Mouse (Mus musculus) C2C12 (cell line): ENCODE measurements around the gene Zc3h6.

Experiments used
- CEBPB ChIP-seq: IDR thresholded peaks from one replicate; pipeline ENCODE4 v1.6.1; 2011; ENCODE audit warnings: low read depth, mild to moderate bottlenecking, control low read depth, moderate library complexity
- CTCF ChIP-seq: IDR thresholded peaks from one replicate; pipeline ENCODE4 v1.5.1; 2011; ENCODE audit not compliant: control insufficient read depth, insufficient read depth, insufficient read length
- FOSL1 ChIP-seq: IDR thresholded peaks from one replicate; pipeline ENCODE4 v1.8.0; 2011; ENCODE audit warnings: mild to moderate bottlenecking, low read length; ENCODE audit not compliant: poor library complexity, insufficient read depth, severe bottlenecking
- MAX ChIP-seq: IDR thresholded peaks from one replicate; pipeline ENCODE4 v1.6.1; 2011; ENCODE audit warnings: mild to moderate bottlenecking, control low read depth
- MYOG ChIP-seq: IDR thresholded peaks from one replicate; pipeline ENCODE4 v1.6.1; 2011; ENCODE audit not compliant: control insufficient read depth, insufficient read length; ENCODE audit errors: extremely low read depth
- USF1 ChIP-seq: IDR thresholded peaks from one replicate; pipeline ENCODE4 v1.6.1; 2011; ENCODE audit warnings: low read depth, mild to moderate bottlenecking, control low read depth, moderate library complexity

- peak; percentile 19 for TF ChIP-seq CTCF
- TF ChIP-seq MAX = no peak
- no peak for TF ChIP-seq MYOG
- TF ChIP-seq FOSL1 = no peak
- no peak for TF ChIP-seq CEBPB
- TF ChIP-seq USF1 = no peak
Observed at GRCm38 (mm10) chr2:128947962-128948588, 19.1 kb upstream of the Zc3h6 start.
